Mouse (Mus musculus) liver, adult 2 months (tissue): ENCODE measurements around the gene Fuca1.

ENCODE experiments used
- CTCF ChIP-seq: fragments of 200-500 bp; IDR thresholded peaks from 2 replicates; pipeline ENCODE4 v1.5.1; 2011; ENCODE audit warnings: low read depth, low read length, control low read depth
- POLR2A ChIP-seq: fragments of 200-500 bp; IDR thresholded peaks from 2 replicates; pipeline ENCODE4 v1.6.1; 2011; ENCODE audit warnings: low read length, control low read depth; ENCODE audit not compliant: insufficient read depth; ENCODE audit errors: extremely low read depth

DNA sequence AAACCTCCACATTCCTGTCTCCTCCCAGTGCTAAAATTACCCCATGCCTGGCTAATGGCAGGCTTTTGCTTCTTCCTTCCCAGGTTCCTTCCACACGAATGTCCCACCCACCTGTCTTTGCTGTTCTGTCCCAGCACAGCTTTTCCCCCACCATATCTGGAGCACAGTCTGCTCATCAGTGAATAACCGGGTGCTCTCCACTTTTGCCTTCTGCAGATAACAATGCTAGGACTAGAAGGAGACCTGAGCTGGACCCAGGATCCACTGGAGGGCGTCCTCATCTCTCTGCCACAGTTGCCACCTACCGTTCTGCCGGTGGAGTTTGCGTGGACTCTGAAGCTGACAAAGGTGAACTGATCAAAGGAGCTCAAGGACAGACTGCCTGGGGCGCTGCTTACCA lies 18.3 kb downstream of the Fuca1 start:
- TF ChIP-seq POLR2A (no peak), CTCF (no peak)
